Mouse (Mus musculus) Patski (cell line): ENCODE measurements around the gene Tmem234. TPM values are rescaled to one million over a fixed set of nuclear protein-coding genes. Genes with fewer than 3 reads are reported as not detected.

ENCODE experiments used
- ATAC-seq: fragments of 100-300 bp; one replicate; pipeline ENCODE4 v1.8.0; 2021
- CTCF ChIA-PET: fragments of 350-600 bp; sonication (Branson Sonifier 250); formaldehyde crosslinking; loops from one replicate; lab custom pipeline; 2022; ENCODE audit warnings: inconsistent platforms; lab: Charles Lee
- POLR2A ChIA-PET: fragments of 350-600 bp; sonication (Branson Sonifier 250); formaldehyde crosslinking; loops from one replicate; lab custom pipeline; 2022; ENCODE audit warnings: antibody characterized with exemption, inconsistent platforms; lab: Charles Lee
- DNase-seq: peaks from one replicate; pipeline ENCODE4 v3.0.0-alpha.2; 2011; ENCODE audit warnings: low read depth, low spot score
- H3K27me3 ChIP-seq: fragments of 371-371 bp; one replicate; pipeline ENCODE4 v1.5.1; 2021
- CTCF ChIP-seq: fragments of 100-300 bp; IDR thresholded peaks from one replicate; pipeline ENCODE4 v1.5.1; 2021
- in situ Hi-C: fragments of 300-500 bp; cut with MboI; formaldehyde crosslinking; loops from 3 replicates; pipeline ENCODE4 v1.11.1; 2018; ENCODE audit warnings: low pct_unique_long_range_greater_than_20kb, mixed read lengths
- polyA plus RNA-seq: library from polyadenylated mRNA; unstranded; gene quantifications from one replicate; pipeline ENCODE4 v1.2.3, GENCODE M21; 2021

The Tmem234 gene
- polyA plus RNA-seq, 1 experiment from 2014 or later = 79.8 TPM

- DNase-seq = no peak
- in situ Hi-C loops = no loop called here
- CTCF ChIA-PET = interaction anchor here (1.8 to 2.6 kb wide), 2 partner anchors 28 to 32 kb away, joined by 5 to 19 read pairs; partner anchors contain the start of gene Fam167b
- POLR2A ChIA-PET = interaction anchor here (0.9 kb wide), 1 partner anchor 13 kb away, joined by 3 read pairs; no protein-coding TSS in a partner anchor
- ATAC-seq = no peak
- no peaks in the 10 kb centered on the region for H3K27me3 ChIP-seq
- TF ChIP-seq CTCF = no peak
Measured at GRCm38 (mm10) chr4:129610026-129610425, 9.6 kb downstream of the Tmem234 start.

- ChIA-PET CTCF (no interaction called here), POLR2A (interaction anchor here (0.6 to 0.9 kb wide), 2 partner anchors 13 to 57 kb away, joined by 3 to 4 read pairs; no protein-coding TSS in a partner anchor)
- TF ChIP-seq CTCF = no peak
- ATAC-seq (no peak), DNase-seq (no peak)
- in situ Hi-C loops = no loop called here
- H3K27me3 ChIP-seq = no peaks in the 10 kb centered on the region
Measured at GRCm38 (mm10) chr4:129610472-129610871, 10.0 kb downstream of the Tmem234 start.

- CTCF ChIA-PET = no interaction called here
- in situ Hi-C loops = no loop called here
- no peak for DNase-seq
- POLR2A ChIA-PET = no interaction called here
- ATAC-seq = no peak
- TF ChIP-seq CTCF = no peak
- no peaks in the 10 kb centered on the region for H3K27me3 ChIP-seq
Measured at GRCm38 (mm10) chr4:129614093-129614492, 13.6 kb downstream of the Tmem234 start, which contains the start of gene Dcdc2b. Gene Dcdc2b (minus strand): TSS chr4:129614257.

GRCm38 (mm10) chr4:129615801-129616290 is 15.4 kb downstream of the Tmem234 start:
- ATAC-seq (no peak), DNase-seq (no peak)
- ChIA-PET CTCF (no interaction called here), POLR2A (interaction anchor here (0.6 to 1.4 kb wide), 2 partner anchors 7 to 10 kb away, joined by 3 to 6 read pairs; no protein-coding TSS in a partner anchor)
- H3K27me3 ChIP-seq = no peaks in the 10 kb centered on the region
- in situ Hi-C loops = no loop called here
- no peak for TF ChIP-seq CTCF

- in situ Hi-C loops = no loop called here
- no peaks in the 10 kb centered on the region for H3K27me3 ChIP-seq
- no peak for DNase-seq
- CTCF ChIA-PET = interaction anchor here (1.4 kb wide), 1 partner anchor 8 kb away, joined by 6 read pairs; no protein-coding TSS in a partner anchor
- POLR2A ChIA-PET = interaction anchor here (1.4 kb wide), 1 partner anchor 8 kb away, joined by 3 read pairs; no protein-coding TSS in a partner anchor
- TF ChIP-seq CTCF = no peak
- ATAC-seq = no peak
Measured at GRCm38 (mm10) chr4:129616631-129617030, 16.2 kb downstream of the Tmem234 start.

GRCm38 (mm10) chr4:129617121-129617641 is 16.7 kb downstream of the Tmem234 start:
- ATAC-seq (no peak), DNase-seq (no peak)
- TF ChIP-seq CTCF = no peak
- H3K27me3 ChIP-seq = no peaks in the 10 kb centered on the region
- ChIA-PET POLR2A (interaction anchor here (0.7 to 1.4 kb wide), 2 partner anchors 8 to 291 kb away, joined by 3 to 5 read pairs; no protein-coding TSS in a partner anchor), CTCF (interaction anchor here (1.4 kb wide), 1 partner anchor 9 kb away, joined by 6 read pairs; no protein-coding TSS in a partner anchor)
- in situ Hi-C loops = no loop called here

- no peaks in the 10 kb centered on the region for H3K27me3 ChIP-seq
- no peak for ATAC-seq
- no peak for TF ChIP-seq CTCF
- POLR2A ChIA-PET = interaction anchor here (0.7 kb wide), 1 partner anchor 292 kb away, joined by 5 read pairs; no protein-coding TSS in a partner anchor
- DNase-seq = no peak
- in situ Hi-C loops = no loop called here
- CTCF ChIA-PET = no interaction called here
Measured at GRCm38 (mm10) chr4:129618031-129618430, 17.6 kb downstream of the Tmem234 start.

- no peaks in the 10 kb centered on the region for H3K27me3 ChIP-seq
- no peak for ATAC-seq
- no peak for DNase-seq
- no peak for TF ChIP-seq CTCF
- ChIA-PET POLR2A (interaction anchor here (0.6 kb wide), 1 partner anchor 364 kb away, joined by 3 read pairs; no protein-coding TSS in a partner anchor), CTCF (no interaction called here)
- in situ Hi-C loops = no loop called here
Measured at GRCm38 (mm10) chr4:129618786-129619691, 18.6 kb downstream of the Tmem234 start, which contains the start of gene Iqcc. Gene Iqcc (minus strand): TSS chr4:129619099.

GRCm38 (mm10) chr4:129620419-129621282 is 20.2 kb downstream of the Tmem234 start:
- TF ChIP-seq CTCF = no peak
- ChIA-PET POLR2A (interaction anchor here (1.5 kb wide), 1 partner anchor 12 kb away, joined by 3 read pairs; no protein-coding TSS in a partner anchor), CTCF (interaction anchor here (1.0 kb wide), 1 partner anchor 12 kb away, joined by 4 read pairs; no protein-coding TSS in a partner anchor)
- in situ Hi-C loops = no loop called here
- ATAC-seq (no peak), DNase-seq (no peak)
- no peaks in the 10 kb centered on the region for H3K27me3 ChIP-seq
